Mouse (Mus musculus): Measurements from ENCODE around the gene Kiss1.

- TF ChIP-seq CTCF (IDR thresholded peaks at IDR 0.05; ENCODE audit: low read depth) = no peak
- no peak for TF ChIP-seq EP300 (IDR thresholded peaks at IDR 0.05; ENCODE audit: low read depth)
Measured at GRCm38 (mm10) chr1:133377547-133377946, 55.9 kb downstream of the Kiss1 start.
